Mouse (Mus musculus) midbrain, embryonic 15.5 days (tissue): ENCODE measurements around the gene Ecm2. TPM values are rescaled to one million over a fixed set of nuclear protein-coding genes. Genes with fewer than 3 reads are reported as not detected.

Source experiments
- ATAC-seq: fragments of 200-750 bp; cut with Nextera tagmentation; replicated peaks from 2 replicates; pipeline ENCODE4 v1.8.0; 2017; ENCODE audit warnings: moderate TSS enrichment
- H3K27ac ChIP-seq: fragments of 300-500 bp; sonication (generic); 2 replicates; pipeline ENCODE4 v1.5.1; 2015; ENCODE audit warnings: mild to moderate bottlenecking, inconsistent platforms
- H3K27me3 ChIP-seq: fragments of 300-500 bp; sonication (generic); replicated peaks from 2 replicates; pipeline ENCODE4 v1.6.1; 2015; ENCODE audit warnings: inconsistent platforms
- H3K36me3 ChIP-seq: fragments of 300-500 bp; sonication (generic); replicated peaks from 2 replicates; pipeline ENCODE4 v1.6.1; 2015; ENCODE audit warnings: inconsistent platforms
- H3K4me1 ChIP-seq: fragments of 300-500 bp; sonication (generic); 2 replicates; pipeline ENCODE4 v1.6.1; 2015; ENCODE audit warnings: inconsistent platforms
- H3K4me2 ChIP-seq: fragments of 300-500 bp; sonication (generic); 2 replicates; pipeline ENCODE4 v1.6.1; 2015; ENCODE audit warnings: inconsistent platforms, mild to moderate bottlenecking, moderate library complexity
- H3K4me3 ChIP-seq: fragments of 300-500 bp; sonication (generic); 2 replicates; pipeline ENCODE4 v1.5.1; 2015; ENCODE audit warnings: mild to moderate bottlenecking, inconsistent platforms
- H3K9ac ChIP-seq: fragments of 300-500 bp; sonication (generic); 2 replicates; pipeline ENCODE4 v1.6.1; 2015; ENCODE audit warnings: mild to moderate bottlenecking, inconsistent platforms
- H3K9me3 ChIP-seq: fragments of 300-500 bp; sonication (generic); 2 replicates; pipeline ENCODE4 v1.6.1; 2016; ENCODE audit warnings: inconsistent platforms
- WGBS: fragments of 180-500 bp; shearing (Covaris S2); methylation state at CpG from one replicate; pipeline ENCODE4 v1.1.7; 2015; ENCODE audit warnings: mixed read lengths; 5-methylcytosine and 5-hydroxymethylcytosine counted together
- polyA plus RNA-seq: library from polyadenylated mRNA; unstranded; fragments of >200 nt; fragmentation: Nextera tagmentation; extraction: Ambion mirVana; gene quantifications from 2 replicates; pipeline ENCODE4 v1.2.1, GENCODE M21; 2015

Gene Ecm2
- 1.8 and 1.9 TPM in 2 replicates for polyA plus RNA-seq

- H3K27ac ChIP-seq: no peak within 1 kb of the TSS
- H3K27me3 ChIP-seq: no peaks in the 10 kb centered on the region
- no peak for ATAC-seq
- no peaks in the 10 kb centered on the region for H3K9me3 ChIP-seq
- WGBS: 24% methylated on average over 4 of the region's 4 CpGs
- no peaks in the 10 kb centered on the region for H3K4me1 ChIP-seq
- H3K4me2 ChIP-seq: no peak within 1 kb of the TSS
- no peaks in the 10 kb centered on the region for H3K36me3 ChIP-seq
- no peak within 1 kb of the TSS for H3K9ac ChIP-seq
- no peak within 1 kb of the TSS for H3K4me3 ChIP-seq
Measured at GRCm38 (mm10) chr13:49504510-49504909, at the start of gene Ecm2. Ecm2 (plus strand) TSS chr13:49504810.

DNA sequence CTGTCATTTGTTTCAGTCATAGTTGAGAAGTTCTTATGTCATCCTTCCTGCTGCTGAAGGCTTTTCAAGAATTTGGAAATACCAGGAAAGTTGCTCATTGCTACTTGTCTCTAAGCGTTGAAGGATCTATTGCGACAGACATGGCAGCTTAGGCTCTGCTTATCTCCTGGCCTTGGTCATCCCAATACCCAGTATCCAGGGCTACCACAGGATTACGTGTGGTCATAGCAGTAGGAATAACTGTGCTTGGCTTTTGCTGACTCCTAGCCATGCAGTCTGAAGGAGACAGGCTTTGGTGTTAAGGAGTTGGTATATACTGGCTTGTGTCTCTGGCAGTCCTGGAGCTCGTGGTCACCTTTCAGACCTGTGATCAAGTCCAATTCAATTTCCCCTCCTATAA lies 44.3 kb upstream of the Ecm2 start:
- Histone ChIP-seq H3K4me2 (no peak overlapping the region), H3K9ac (no peak overlapping the region), H3K4me3 (no peak overlapping the region), H3K27me3 (no peaks in the 10 kb centered on the region), H3K27ac (no peak overlapping the region), H3K4me1 (no peaks in the 10 kb centered on the region), H3K36me3 (peaks cover 7% of the 10 kb centered on the region; the same call in 1 of the 2 replicates), H3K9me3 (no peaks in the 10 kb centered on the region)
- 91% methylated on average over 4 of the region's 4 CpGs for WGBS
- no peak for ATAC-seq

- H3K27me3 ChIP-seq: no peaks in the 10 kb centered on the region
- no peak overlapping the region for H3K27ac ChIP-seq
- no peak overlapping the region for H3K4me2 ChIP-seq
- no peaks in the 10 kb centered on the region for H3K9me3 ChIP-seq
- H3K4me3 ChIP-seq: no peak overlapping the region
- H3K4me1 ChIP-seq: no peaks in the 10 kb centered on the region
- ATAC-seq: no peak
- H3K36me3 ChIP-seq: peaks cover 7% of the 10 kb centered on the region; the same call in 1 of the 2 replicates
- no peak overlapping the region for H3K9ac ChIP-seq
- 82% methylated on average over 5 of the region's 5 CpGs for WGBS
Measured at GRCm38 (mm10) chr13:49460692-49461414, 43.8 kb upstream of the Ecm2 start.

- no peak for ATAC-seq
- Histone ChIP-seq H3K4me3 (no peak overlapping the region), H3K27me3 (no peaks in the 10 kb centered on the region), H3K9ac (no peak overlapping the region), H3K27ac (no peak overlapping the region), H3K4me1 (no peaks in the 10 kb centered on the region), H3K36me3 (peaks cover 7% of the 10 kb centered on the region; the same call in 1 of the 2 replicates), H3K4me2 (no peak overlapping the region), H3K9me3 (no peaks in the 10 kb centered on the region)
- WGBS: 86% methylated on average over 15 of the region's 15 CpGs
Measured at GRCm38 (mm10) chr13:49461458-49462132, 43.0 kb upstream of the Ecm2 start.

DNA sequence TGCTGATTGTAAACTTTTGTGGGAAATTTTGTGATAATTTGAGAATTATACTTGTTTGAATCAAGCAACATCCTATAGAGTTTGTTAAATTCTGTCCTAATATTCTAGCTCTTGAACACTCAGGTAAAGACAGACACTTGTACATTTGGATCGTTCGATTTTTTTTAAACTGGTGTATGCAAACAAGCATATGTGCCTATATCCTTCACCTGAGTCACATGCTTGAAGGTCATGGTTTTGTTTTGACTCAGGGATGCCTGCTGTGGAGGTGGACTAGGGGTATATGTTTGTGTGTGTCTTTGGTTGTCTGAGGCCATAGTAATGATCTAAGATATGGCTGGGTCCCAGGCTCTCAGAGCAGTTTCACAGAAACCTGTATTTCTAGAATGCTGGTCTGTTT lies 41.7 kb upstream of the Ecm2 start:
- ATAC-seq: no peak
- Histone ChIP-seq H3K4me3 (no peak overlapping the region), H3K27me3 (no peaks in the 10 kb centered on the region), H3K4me2 (no peak overlapping the region), H3K9ac (no peak overlapping the region), H3K36me3 (peaks cover 7% of the 10 kb centered on the region; the same call in 1 of the 2 replicates), H3K4me1 (no peaks in the 10 kb centered on the region), H3K9me3 (no peaks in the 10 kb centered on the region), H3K27ac (no peak overlapping the region)
- WGBS: 98% methylated on average over 2 of the region's 2 CpGs

- Histone ChIP-seq H3K4me3 (no peak overlapping the region), H3K4me1 (no peaks in the 10 kb centered on the region), H3K36me3 (peaks cover 7% of the 10 kb centered on the region; the same call in 1 of the 2 replicates), H3K27me3 (no peaks in the 10 kb centered on the region), H3K4me2 (no peak overlapping the region), H3K9ac (no peak overlapping the region), H3K27ac (no peak overlapping the region), H3K9me3 (no peaks in the 10 kb centered on the region)
- WGBS: 90% methylated on average over 4 of the region's 4 CpGs
- no peak for ATAC-seq
Measured at GRCm38 (mm10) chr13:49465875-49466274, 38.7 kb upstream of the Ecm2 start.

DNA sequence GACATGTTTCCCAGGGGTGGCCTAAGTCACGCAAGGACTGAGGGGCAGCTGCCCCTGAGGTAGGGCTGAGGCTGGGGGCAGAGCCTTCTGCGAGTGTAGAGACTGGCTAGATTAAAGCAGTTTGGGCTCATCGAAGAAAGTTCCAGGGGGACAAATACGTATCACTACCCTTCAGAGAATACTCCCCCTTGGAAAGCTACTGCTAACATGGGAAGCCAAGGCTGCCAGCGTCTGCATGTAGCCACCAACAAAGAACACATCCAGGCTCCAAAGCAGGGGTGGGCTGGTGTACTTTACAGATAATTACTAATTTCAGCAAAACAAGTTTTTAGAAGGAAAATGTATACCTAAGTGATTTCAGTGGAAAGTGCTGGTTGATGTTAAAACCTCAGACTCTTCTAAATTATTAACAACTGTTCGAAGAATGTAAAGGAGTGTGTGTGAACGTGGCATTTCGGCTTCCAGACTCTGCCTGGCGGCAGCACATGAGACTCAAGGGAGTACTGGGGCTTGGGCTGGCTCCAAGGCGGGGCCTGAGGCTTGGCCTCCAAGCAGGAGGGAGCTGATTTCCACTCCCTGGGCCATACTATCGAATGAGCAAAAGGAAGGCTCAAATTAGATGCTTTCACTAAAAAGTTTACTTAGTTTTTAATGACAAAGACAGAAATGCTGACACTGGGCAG lies 38.1 kb upstream of the Ecm2 start:
- 82% methylated on average over 11 of the region's 11 CpGs for WGBS
- H3K4me1 ChIP-seq: no peaks in the 10 kb centered on the region
- H3K4me2 ChIP-seq: no peak overlapping the region
- no peak overlapping the region for H3K27ac ChIP-seq
- peaks cover 6% of the 10 kb centered on the region; the same call in 1 of the 2 replicates for H3K36me3 ChIP-seq
- no peak for ATAC-seq
- no peaks in the 10 kb centered on the region for H3K27me3 ChIP-seq
- no peak overlapping the region for H3K4me3 ChIP-seq
- H3K9ac ChIP-seq: no peak overlapping the region
- no peaks in the 10 kb centered on the region for H3K9me3 ChIP-seq

DNA sequence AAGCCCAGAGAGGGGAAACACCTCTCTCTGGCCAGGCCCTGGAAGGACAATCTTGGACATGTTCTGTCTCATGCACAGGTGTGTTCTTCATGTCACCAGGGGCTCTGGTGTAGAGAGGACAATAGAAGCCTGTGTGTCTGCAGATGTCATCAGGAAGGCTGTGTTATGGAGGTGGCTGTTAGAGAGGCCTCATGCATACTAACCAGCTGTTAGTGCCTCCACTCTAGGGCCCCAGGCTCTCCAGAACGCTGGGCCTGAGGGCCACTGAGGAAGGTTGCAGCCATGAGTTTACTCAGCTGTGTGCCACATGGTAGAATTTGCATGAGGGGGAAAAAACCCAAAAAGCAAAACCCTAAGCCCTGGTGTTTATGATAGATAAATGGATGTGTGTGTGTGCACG lies 37.0 kb upstream of the Ecm2 start:
- H3K27ac ChIP-seq: no peak overlapping the region
- no peaks in the 10 kb centered on the region for H3K4me1 ChIP-seq
- no peak for ATAC-seq
- no peaks in the 10 kb centered on the region for H3K9me3 ChIP-seq
- H3K4me3 ChIP-seq: no peak overlapping the region
- 86% methylated on average over 2 of the region's 2 CpGs for WGBS
- no peaks in the 10 kb centered on the region for H3K27me3 ChIP-seq
- no peak overlapping the region for H3K4me2 ChIP-seq
- no peaks in the 10 kb centered on the region for H3K36me3 ChIP-seq
- H3K9ac ChIP-seq: no peak overlapping the region

DNA sequence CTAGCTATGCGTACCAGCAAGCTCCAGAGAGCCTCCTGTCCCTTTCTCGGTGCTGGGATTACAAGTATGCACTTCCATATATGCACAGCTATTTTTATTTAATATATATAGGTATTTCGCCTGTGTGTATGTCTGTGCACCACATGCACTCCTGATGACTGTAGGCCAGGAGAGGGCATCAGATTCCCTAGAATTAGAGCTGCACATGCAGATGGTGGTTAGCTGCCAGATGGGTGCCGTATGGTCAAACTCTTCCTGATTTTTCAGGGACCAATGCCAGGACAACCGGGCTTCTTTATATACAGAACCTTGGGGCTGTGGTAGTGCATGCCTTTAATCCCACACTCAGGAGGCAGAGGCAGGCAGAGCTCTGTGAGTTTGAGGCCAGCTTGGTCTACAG lies 35.6 kb upstream of the Ecm2 start:
- ATAC-seq: no peak
- Histone ChIP-seq H3K4me2 (no peak overlapping the region), H3K4me1 (no peaks in the 10 kb centered on the region), H3K27me3 (no peaks in the 10 kb centered on the region), H3K36me3 (no peaks in the 10 kb centered on the region), H3K9me3 (no peaks in the 10 kb centered on the region), H3K27ac (no peak overlapping the region), H3K9ac (no peak overlapping the region), H3K4me3 (no peak overlapping the region)
- 94% methylated on average over 5 of the region's 5 CpGs for WGBS

DNA sequence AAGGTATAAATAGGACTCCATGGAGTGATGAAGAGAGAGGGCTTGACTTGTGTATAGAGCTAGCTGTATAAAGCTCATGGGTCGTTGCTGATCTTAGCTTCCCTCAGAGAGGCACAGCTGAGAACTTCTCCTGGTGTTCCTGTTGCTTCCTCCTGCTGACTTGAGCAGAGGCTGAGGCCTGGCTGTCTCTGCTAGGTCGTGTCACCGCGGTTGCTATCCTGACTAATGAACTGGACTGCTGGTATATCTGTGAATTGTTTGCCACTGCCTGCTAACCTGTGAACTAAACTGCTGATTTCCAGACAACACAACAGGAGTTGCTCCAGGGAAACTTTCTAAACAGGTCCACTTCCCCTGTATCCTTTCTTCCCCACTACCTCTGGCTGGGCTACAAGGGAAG lies 34.3 kb upstream of the Ecm2 start:
- no peak overlapping the region for H3K4me2 ChIP-seq
- H3K27ac ChIP-seq: no peak overlapping the region
- H3K4me1 ChIP-seq: no peaks in the 10 kb centered on the region
- H3K9ac ChIP-seq: no peak overlapping the region
- H3K4me3 ChIP-seq: no peak overlapping the region
- H3K9me3 ChIP-seq: no peaks in the 10 kb centered on the region
- no peak for ATAC-seq
- no peaks in the 10 kb centered on the region for H3K27me3 ChIP-seq
- H3K36me3 ChIP-seq: no peaks in the 10 kb centered on the region
- WGBS: 89% methylated on average over 4 of the region's 4 CpGs

DNA sequence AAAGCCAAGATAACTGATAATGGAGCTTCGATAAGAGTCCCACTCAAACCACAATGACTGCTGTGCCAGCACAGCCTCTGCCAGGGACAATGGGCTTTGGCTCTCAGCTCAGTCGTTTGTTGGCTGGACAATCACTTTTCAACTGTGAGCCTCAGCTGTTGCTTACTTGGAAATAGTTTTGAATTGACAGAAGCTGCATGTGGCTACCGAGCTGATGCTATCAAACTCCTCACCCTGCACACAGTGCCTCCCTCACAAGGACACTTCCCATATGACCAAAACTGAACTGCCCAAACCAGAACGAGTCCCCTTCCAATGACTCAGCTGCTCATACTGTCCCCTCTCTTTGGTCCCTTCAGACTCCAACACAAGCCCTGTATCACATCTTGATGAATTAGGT lies 33.8 kb upstream of the Ecm2 start:
- Histone ChIP-seq H3K4me3 (no peak overlapping the region), H3K9me3 (no peaks in the 10 kb centered on the region), H3K27me3 (no peaks in the 10 kb centered on the region), H3K27ac (no peak overlapping the region), H3K9ac (no peak overlapping the region), H3K36me3 (no peaks in the 10 kb centered on the region), H3K4me2 (no peak overlapping the region), H3K4me1 (no peaks in the 10 kb centered on the region)
- no peak for ATAC-seq
- 70% methylated on average over 4 of the region's 4 CpGs for WGBS

- Histone ChIP-seq H3K4me2 (no peak overlapping the region), H3K9ac (no peak overlapping the region), H3K27me3 (no peaks in the 10 kb centered on the region), H3K9me3 (no peaks in the 10 kb centered on the region), H3K27ac (no peak overlapping the region), H3K36me3 (no peaks in the 10 kb centered on the region), H3K4me1 (no peaks in the 10 kb centered on the region), H3K4me3 (no peak overlapping the region)
- ATAC-seq: no peak
- WGBS: 63% methylated on average over 4 of the region's 4 CpGs
Measured at GRCm38 (mm10) chr13:49471981-49472675, 32.5 kb upstream of the Ecm2 start.
